Mouse (Mus musculus): Measurements from ENCODE around the gene Ryr2. TPM values are rescaled to one million over a fixed set of nuclear protein-coding genes. Genes with fewer than 3 reads are reported as not detected.

Gene Ryr2
- polyA plus RNA-seq, 1 experiment: not detected

- no peak for TF ChIP-seq POLR2A (IDR thresholded peaks at IDR 0.05; ENCODE audit: borderline replicate concordance, low read depth, low read length)
- TF ChIP-seq CTCF (IDR thresholded peaks at IDR 0.05; ENCODE audit: low read depth, low read length): no peak
- no peaks in the 10 kb centered on the region for H3K4me1 ChIP-seq (ENCODE audit: control insufficient read depth, insufficient read depth, low read length)
- H3K27ac ChIP-seq (ENCODE audit: insufficient read depth, low read depth, low read length): no peak overlapping the region
- no peak overlapping the region for H3K4me3 ChIP-seq (ENCODE audit: insufficient read depth, low read length)
Observed at GRCm38 (mm10) chr13:11777726-11778125, 329.0 kb downstream of the Ryr2 start.

GRCm38 (mm10) chr13:11772173-11772572 lies 334.6 kb downstream of the Ryr2 start:
- Histone ChIP-seq H3K4me3 (ENCODE audit: insufficient read depth, low read length) (no peak overlapping the region), H3K4me1 (ENCODE audit: control insufficient read depth, insufficient read depth, low read length) (no peaks in the 10 kb centered on the region), H3K27ac (ENCODE audit: insufficient read depth, low read depth, low read length) (no peak overlapping the region)
- TF ChIP-seq CTCF (IDR thresholded peaks at IDR 0.05; ENCODE audit: low read depth, low read length): no peak
- no peak for TF ChIP-seq POLR2A (IDR thresholded peaks at IDR 0.05; ENCODE audit: borderline replicate concordance, low read depth, low read length)

- no peak overlapping the region for H3K27ac ChIP-seq (ENCODE audit: insufficient read depth, low read depth, low read length)
- no peak for TF ChIP-seq POLR2A (IDR thresholded peaks at IDR 0.05; ENCODE audit: borderline replicate concordance, low read depth, low read length)
- no peak for TF ChIP-seq CTCF (IDR thresholded peaks at IDR 0.05; ENCODE audit: low read depth, low read length)
- H3K4me1 ChIP-seq (ENCODE audit: control insufficient read depth, insufficient read depth, low read length): no peaks in the 10 kb centered on the region
- H3K4me3 ChIP-seq (ENCODE audit: insufficient read depth, low read length): no peak overlapping the region
Observed at GRCm38 (mm10) chr13:11766899-11767298, 339.8 kb downstream of the Ryr2 start.

- TF ChIP-seq POLR2A (IDR thresholded peaks at IDR 0.05; ENCODE audit: borderline replicate concordance, low read depth, low read length) (no peak), CTCF (IDR thresholded peaks at IDR 0.05; ENCODE audit: low read depth, low read length) (no peak)
- H3K4me1 ChIP-seq (ENCODE audit: control insufficient read depth, insufficient read depth, low read length): no peaks in the 10 kb centered on the region
- no peak overlapping the region for H3K27ac ChIP-seq (ENCODE audit: insufficient read depth, low read depth, low read length)
- H3K4me3 ChIP-seq (ENCODE audit: insufficient read depth, low read length): no peak overlapping the region
Observed at GRCm38 (mm10) chr13:11763925-11764324, 342.8 kb downstream of the Ryr2 start.

GRCm38 (mm10) chr13:11763104-11763503 lies 343.6 kb downstream of the Ryr2 start:
- H3K4me1 ChIP-seq (ENCODE audit: control insufficient read depth, insufficient read depth, low read length): no peaks in the 10 kb centered on the region
- H3K27ac ChIP-seq (ENCODE audit: insufficient read depth, low read depth, low read length): no peak overlapping the region
- no peak overlapping the region for H3K4me3 ChIP-seq (ENCODE audit: insufficient read depth, low read length)
- TF ChIP-seq CTCF (IDR thresholded peaks at IDR 0.05; ENCODE audit: low read depth, low read length): no peak
- TF ChIP-seq POLR2A (IDR thresholded peaks at IDR 0.05; ENCODE audit: borderline replicate concordance, low read depth, low read length): no peak

GRCm38 (mm10) chr13:11757894-11758293 lies 348.9 kb downstream of the Ryr2 start:
- Histone ChIP-seq H3K27ac (ENCODE audit: insufficient read depth, low read depth, low read length) (no peak overlapping the region), H3K4me3 (ENCODE audit: insufficient read depth, low read length) (no peak overlapping the region), H3K4me1 (ENCODE audit: control insufficient read depth, insufficient read depth, low read length) (no peaks in the 10 kb centered on the region)
- TF ChIP-seq POLR2A (IDR thresholded peaks at IDR 0.05; ENCODE audit: borderline replicate concordance, low read depth, low read length) (no peak), CTCF (IDR thresholded peaks at IDR 0.05; ENCODE audit: low read depth, low read length) (no peak)

- TF ChIP-seq CTCF (IDR thresholded peaks at IDR 0.05; ENCODE audit: low read depth, low read length) (no peak), POLR2A (IDR thresholded peaks at IDR 0.05; ENCODE audit: borderline replicate concordance, low read depth, low read length) (no peak)
Observed at GRCm38 (mm10) chr13:11745479-11745878, 361.3 kb downstream of the Ryr2 start.

GRCm38 (mm10) chr13:11738211-11738610 lies 368.5 kb downstream of the Ryr2 start:
- H3K4me3 ChIP-seq (ENCODE audit: insufficient read depth, low read length): no peak overlapping the region
- TF ChIP-seq POLR2A (IDR thresholded peaks at IDR 0.05; ENCODE audit: borderline replicate concordance, low read depth, low read length): no peak
- no peak for TF ChIP-seq CTCF (IDR thresholded peaks at IDR 0.05; ENCODE audit: low read depth, low read length)
- H3K27ac ChIP-seq (ENCODE audit: insufficient read depth, low read depth, low read length): no peak overlapping the region
- no peaks in the 10 kb centered on the region for H3K4me1 ChIP-seq (ENCODE audit: control insufficient read depth, insufficient read depth, low read length)

More at GRCm38 (mm10) chr13:11745479-11745878, 361.3 kb downstream of the Ryr2 start:
- Histone ChIP-seq H3K4me1 (ENCODE audit: control insufficient read depth, insufficient read depth, low read length) (no peaks in the 10 kb centered on the region), H3K4me3 (ENCODE audit: insufficient read depth, low read length) (no peak overlapping the region), H3K27ac (ENCODE audit: insufficient read depth, low read depth, low read length) (no peak overlapping the region)

GRCm38 (mm10) chr13:11716216-11716615 lies 390.5 kb downstream of the Ryr2 start:
- Histone ChIP-seq H3K4me3 (ENCODE audit: insufficient read depth, low read length) (no peak overlapping the region), H3K27ac (ENCODE audit: insufficient read depth, low read depth, low read length) (no peak overlapping the region), H3K4me1 (ENCODE audit: control insufficient read depth, insufficient read depth, low read length) (no peaks in the 10 kb centered on the region)
- no peak for TF ChIP-seq CTCF (IDR thresholded peaks at IDR 0.05; ENCODE audit: low read depth, low read length)
- TF ChIP-seq POLR2A (IDR thresholded peaks at IDR 0.05; ENCODE audit: borderline replicate concordance, low read depth, low read length): no peak

- Histone ChIP-seq H3K27ac (ENCODE audit: insufficient read depth, low read depth, low read length) (no peak overlapping the region), H3K4me3 (ENCODE audit: insufficient read depth, low read length) (no peak overlapping the region), H3K4me1 (ENCODE audit: control insufficient read depth, insufficient read depth, low read length) (no peaks in the 10 kb centered on the region)
- TF ChIP-seq CTCF (IDR thresholded peaks at IDR 0.05; ENCODE audit: low read depth, low read length): no peak
- TF ChIP-seq POLR2A (IDR thresholded peaks at IDR 0.05; ENCODE audit: borderline replicate concordance, low read depth, low read length): no peak
Observed at GRCm38 (mm10) chr13:11709708-11710471, 396.9 kb downstream of the Ryr2 start.

Data from bone marrow macrophage, adult 2 months (primary cell).